22 mouse cellular contexts compared by ENCODE assay signal in the genomic region with DNA sequence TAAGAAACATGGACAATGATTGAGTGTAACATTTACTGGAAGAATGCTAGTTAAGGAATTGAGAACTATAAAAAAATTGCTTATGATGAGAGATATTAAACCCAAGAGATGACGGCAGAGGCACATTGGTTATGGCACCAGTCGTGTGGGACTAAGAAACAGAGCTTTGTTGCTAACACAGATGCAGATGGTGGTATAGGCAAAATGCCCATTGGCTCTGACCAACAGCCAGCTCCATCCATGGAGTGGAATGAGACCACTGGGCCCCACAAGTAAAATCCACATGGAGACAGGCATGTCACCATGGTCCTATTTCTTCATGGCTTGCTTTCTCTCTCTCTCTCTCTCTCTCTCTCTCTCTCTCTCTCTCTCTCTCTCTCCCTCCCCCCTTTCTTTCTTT.
DNase-seq lines count a peak whose midpoint lies in the region; ATAC-seq and TF ChIP-seq lines count a peak whose summit lies in the region.
"Had no signal": no experiment of that assay in that cellular context is flagged by ENCODE, and none has a peak within 500 bp of the region (broad histone marks: within the 10 kb centered on the region; RNA-seq: fewer than 3 reads in every experiment).

No protein-coding gene starts in this region.

- TF ChIP-seq EP300 in liver, postnatal 0 days (IDR thresholded peaks at IDR 0.05; ENCODE audit: low read depth), result no peak

- TF ChIP-seq POLR2A in embryonic fibroblast, embryonic 13.5 days (IDR thresholded peaks at IDR 0.05; ENCODE audit: low read depth, low read length), result no peak

- no peak overlapping the region for H3K27ac ChIP-seq in forebrain, embryonic 10.5 days
- no peak overlapping the region for H3K27ac ChIP-seq in forebrain, embryonic 12.5 days
- H3K27ac ChIP-seq in liver, embryonic 11.5 days (ENCODE audit: low read depth, low read length), result no peak overlapping the region
- H3K27ac ChIP-seq in liver, postnatal 0 days (ENCODE audit: low read depth), result no peak overlapping the region
- peak overlapping the region; percentile 27; the same call in 1 of the 2 replicates for H3K27ac ChIP-seq in embryonic fibroblast, embryonic 13.5 days (ENCODE audit: insufficient read depth, low read length)
- H3K27ac ChIP-seq: heart, embryonic 10.5 days; heart, embryonic 15.5 days; hindbrain, embryonic 13.5 days; kidney, embryonic 15.5 days; midbrain, embryonic 12.5 days had no signal

- 94% methylated on average over 2 of the region's 2 CpGs for WGBS in forebrain, embryonic 10.5 days
- WGBS in forebrain, embryonic 12.5 days, result 84% methylated on average over 2 of the region's 2 CpGs
- 86% methylated on average over 2 of the region's 2 CpGs for WGBS in liver, embryonic 11.5 days
- WGBS in liver, postnatal 0 days (ENCODE audit: insufficient replicate concordance), result 77% methylated on average over 2 of the region's 2 CpGs

- no peak for ATAC-seq in forebrain, embryonic 12.5 days (ENCODE audit: low FRiP score)
- no peak for ATAC-seq in liver, embryonic 11.5 days (replicated peaks; ENCODE audit: low FRiP score)
- no peak for ATAC-seq in liver, postnatal 0 days

- no peaks in the 10 kb centered on the region for H3K27me3 ChIP-seq in forebrain, embryonic 10.5 days (ENCODE audit: poor library complexity, severe bottlenecking)
- H3K27me3 ChIP-seq in forebrain, embryonic 12.5 days, result no peaks in the 10 kb centered on the region
- no peaks in the 10 kb centered on the region for H3K27me3 ChIP-seq in liver, embryonic 11.5 days (replicated peaks; ENCODE audit: control insufficient read depth, insufficient read depth, low read length)
- H3K27me3 ChIP-seq in liver, postnatal 0 days (ENCODE audit: insufficient read depth, low read length), result no peaks in the 10 kb centered on the region
- H3K27me3 ChIP-seq: heart, embryonic 15.5 days; hindbrain, embryonic 13.5 days; kidney, embryonic 15.5 days; megakaryocyte, embryonic 14.5 days; midbrain, embryonic 12.5 days had no signal

- DNase-seq in forebrain, embryonic 10.5 days (ENCODE audit: extremely low spot score, low spot score), result peak; percentile 11
- peak; percentile 42 for DNase-seq in layer of hippocampus, adult 11-12 months (ENCODE audit: low spot score)
- DNase-seq in layer of hippocampus, postnatal 36 days, result no peak
- peak; percentile 0 for DNase-seq in liver, embryonic 11.5 days (ENCODE audit: low spot score)
- DNase-seq in liver, postnatal 0 days, result no peak
- no peak for DNase-seq in kidney, postnatal 4 days
- DNase-seq: adrenal gland, postnatal 14 days; cerebellum, adult 18-20 months; cerebellum, postnatal 36 days; gastrocnemius, postnatal 14 days; kidney, adult 18-20 months; kidney, postnatal 25 days; lung, postnatal 4 days; thymus, postnatal 14 days had no signal

- no peak overlapping the region for H3K4me3 ChIP-seq in forebrain, embryonic 10.5 days
- H3K4me3 ChIP-seq in forebrain, embryonic 12.5 days (replicated peaks), result no peak overlapping the region
- H3K4me3 ChIP-seq in liver, embryonic 11.5 days (ENCODE audit: low read depth, low read length), result no peak overlapping the region
- H3K4me3 ChIP-seq in liver, postnatal 0 days (ENCODE audit: low read depth, low read length), result no peak overlapping the region
- H3K4me3 ChIP-seq in embryonic fibroblast, embryonic 13.5 days (ENCODE audit: insufficient read depth, low read length), result no peak overlapping the region
- H3K4me3 ChIP-seq: heart, embryonic 10.5 days; heart, embryonic 15.5 days; hindbrain, embryonic 13.5 days; kidney, embryonic 15.5 days; megakaryocyte, embryonic 14.5 days; midbrain, embryonic 12.5 days had no signal

- no peak for TF ChIP-seq CTCF in liver, postnatal 0 days (IDR thresholded peaks at IDR 0.05; ENCODE audit: low read depth)
- TF ChIP-seq CTCF in embryonic fibroblast, embryonic 13.5 days (IDR thresholded peaks at IDR 0.05; ENCODE audit: borderline replicate concordance, insufficient read depth, low read length), result no peak

- no peak overlapping the region for H3K4me2 ChIP-seq in forebrain, embryonic 12.5 days
- H3K4me2 ChIP-seq in liver, embryonic 11.5 days, result no peak overlapping the region
- no peak overlapping the region for H3K4me2 ChIP-seq in liver, postnatal 0 days (ENCODE audit: low read depth, low read length)
- H3K4me2 ChIP-seq: heart, embryonic 15.5 days; hindbrain, embryonic 13.5 days; kidney, embryonic 15.5 days; midbrain, embryonic 12.5 days had no signal

- H3K4me1 ChIP-seq in forebrain, embryonic 10.5 days, result no peaks in the 10 kb centered on the region
- H3K4me1 ChIP-seq in forebrain, embryonic 12.5 days, result peaks cover 5% of the 10 kb centered on the region; the same call in 1 of the 2 replicates
- H3K4me1 ChIP-seq in liver, embryonic 11.5 days (replicated peaks; ENCODE audit: control insufficient read depth, insufficient read depth, low read length), result no peaks in the 10 kb centered on the region
- no peaks in the 10 kb centered on the region; the same call in 1 of the 2 replicates for H3K4me1 ChIP-seq in liver, postnatal 0 days (ENCODE audit: insufficient read depth)
- peaks cover 19% of the 10 kb centered on the region for H3K4me1 ChIP-seq in embryonic fibroblast, embryonic 13.5 days (ENCODE audit: control insufficient read depth, insufficient read depth, low read length)

- peaks cover 80% of the 10 kb centered on the region for H3K36me3 ChIP-seq in forebrain, embryonic 10.5 days (replicated peaks)
- H3K36me3 ChIP-seq in forebrain, embryonic 12.5 days (replicated peaks), result peaks cover 18% of the 10 kb centered on the region; the same call in 1 of the 2 replicates
- H3K36me3 ChIP-seq in liver, embryonic 11.5 days (ENCODE audit: control insufficient read depth, insufficient read depth, low read length), result no peaks in the 10 kb centered on the region; the same call in 1 of the 2 replicates
- peaks cover 37% of the 10 kb centered on the region for H3K36me3 ChIP-seq in liver, postnatal 0 days (replicated peaks; ENCODE audit: insufficient read depth, low read length)
- H3K36me3 ChIP-seq: midbrain, embryonic 12.5 days had no signal

- no peak overlapping the region for H3K9ac ChIP-seq in forebrain, embryonic 12.5 days
- no peak overlapping the region for H3K9ac ChIP-seq in liver, embryonic 11.5 days (ENCODE audit: low read depth, low read length)
- no peak overlapping the region for H3K9ac ChIP-seq in liver, postnatal 0 days (replicated peaks)
- H3K9ac ChIP-seq: heart, embryonic 15.5 days; hindbrain, embryonic 13.5 days; kidney, embryonic 15.5 days; midbrain, embryonic 12.5 days had no signal

- no peaks in the 10 kb centered on the region for H3K9me3 ChIP-seq in forebrain, embryonic 10.5 days
- H3K9me3 ChIP-seq in forebrain, embryonic 12.5 days, result no peaks in the 10 kb centered on the region
- H3K9me3 ChIP-seq in liver, embryonic 11.5 days (ENCODE audit: control insufficient read depth, low read length), result no peaks in the 10 kb centered on the region
- no peaks in the 10 kb centered on the region for H3K9me3 ChIP-seq in liver, postnatal 0 days (ENCODE audit: low read length)
- H3K9me3 ChIP-seq: heart, embryonic 10.5 days; heart, embryonic 15.5 days; hindbrain, embryonic 13.5 days; kidney, embryonic 15.5 days; megakaryocyte, embryonic 14.5 days; midbrain, embryonic 12.5 days had no signal

Comparison
In these comparisons a context has a peak if more than half of its experiments do, and no peak if none do; other contexts are left out.
1. DNase-seq: peak in forebrain, embryonic 10.5 days (single experiment), layer of hippocampus, adult 11-12 months (single experiment) and liver, embryonic 11.5 days (single experiment); none in layer of hippocampus, postnatal 36 days (0 of 2), liver, postnatal 0 days (single experiment) and kidney, postnatal 4 days (0 of 2).